ENCODE assay signal across 7 mouse cellular contexts in genomic region chr15:78978875-78979274, GRCm38 (mm10). TPM values are rescaled to one million over a fixed set of nuclear protein-coding genes. Genes with fewer than 3 reads are reported as not detected.
DNase-seq lines count a peak whose midpoint lies in the region; ATAC-seq and TF ChIP-seq lines count a peak whose summit lies in the region.

No protein-coding gene starts in this region.

- peaks cover 45% of the 10 kb centered on the region for H3K4me1 ChIP-seq in heart, embryonic 10.5 days
- H3K4me1 ChIP-seq in kidney, postnatal 0 days (replicated peaks; ENCODE audit: insufficient read depth, low read length), result peaks cover 6% of the 10 kb centered on the region

- ATAC-seq in kidney, postnatal 0 days (replicated peaks; ENCODE audit: low FRiP score, low read depth), result no peak

- H3K9me3 ChIP-seq in heart, embryonic 10.5 days, result no peaks in the 10 kb centered on the region
- no peaks in the 10 kb centered on the region for H3K9me3 ChIP-seq in kidney, postnatal 0 days (replicated peaks; ENCODE audit: low read length)

- H3K9ac ChIP-seq in kidney, postnatal 0 days (ENCODE audit: low read depth, low read length), result no peak overlapping the region

- no peak overlapping the region for H3K4me2 ChIP-seq in kidney, postnatal 0 days (ENCODE audit: low read length)

- WGBS in heart, embryonic 10.5 days, result 5% methylated on average over 4 of the region's 4 CpGs
- WGBS in kidney, postnatal 0 days, result 2% methylated on average over 4 of the region's 4 CpGs

- peak; percentile 75 to 89 for DNase-seq in adrenal gland, adult (ENCODE audit: inconsistent age in 2 of 2, low spot score in 1 of 2)
- DNase-seq in embryo, embryonic 10 days (ENCODE audit: low spot score), result peak; percentile 65
- peak; percentile 87 for DNase-seq in heart, embryonic 10.5 days (ENCODE audit: low spot score)
- DNase-seq in kidney, postnatal 0 days (ENCODE audit: low spot score), result peak; percentile 79
- peak; percentile 85 for DNase-seq in lung, postnatal 25 days (ENCODE audit: low spot score)
- DNase-seq in testis, postnatal 14 days (ENCODE audit: low spot score), result peak; percentile 70
- no peak for DNase-seq in cerebellum, adult 11-12 months

- peak overlapping the region; percentile 25 for H3K4me3 ChIP-seq in heart, embryonic 10.5 days
- no peak overlapping the region for H3K4me3 ChIP-seq in kidney, postnatal 0 days (replicated peaks; ENCODE audit: low read depth, low read length)

- H3K27ac ChIP-seq in heart, embryonic 10.5 days, result peak overlapping the region; percentile 85
- H3K27ac ChIP-seq in kidney, postnatal 0 days, result no peak overlapping the region

- H3K27me3 ChIP-seq in heart, embryonic 10.5 days (ENCODE audit: insufficient read depth, poor library complexity, severe bottlenecking), result no peaks in the 10 kb centered on the region
- no peaks in the 10 kb centered on the region for H3K27me3 ChIP-seq in kidney, postnatal 0 days (ENCODE audit: insufficient read depth, low read length)

- no peak for TF ChIP-seq CTCF in kidney, postnatal 0 days (IDR thresholded peaks at IDR 0.05; ENCODE audit: low read depth)

- no peaks in the 10 kb centered on the region for H3K36me3 ChIP-seq in heart, embryonic 10.5 days
- H3K36me3 ChIP-seq in kidney, postnatal 0 days (ENCODE audit: insufficient read depth, low read length), result no peaks in the 10 kb centered on the region

RNA-seq across cellular contexts. Expression of gene Triobp, which starts 31.4 kb away (rescaled TPM):
- 63.6 and 68.2 TPM in 2 replicates for polyA plus RNA-seq in heart, embryonic 10.5 days (2016; fragmentation: Nextera tagmentation; extraction: Ambion mirVana)
- polyA plus RNA-seq in kidney, postnatal 0 days (2015; fragmentation: Nextera tagmentation; extraction: Ambion mirVana), result 30.5 and 33.0 TPM in 2 replicates

RNA-seq across cellular contexts. Expression of gene Nol12, which starts 44.1 kb away (rescaled TPM):
- polyA plus RNA-seq in heart, embryonic 10.5 days (2016; fragmentation: Nextera tagmentation; extraction: Ambion mirVana), result 45.8 and 70.0 TPM in 2 replicates
- 43.8 and 46.8 TPM in 2 replicates for polyA plus RNA-seq in kidney, postnatal 0 days (2015; fragmentation: Nextera tagmentation; extraction: Ambion mirVana)

RNA-seq across cellular contexts. Expression of gene H1f0, which starts 49.4 kb away (rescaled TPM):
- polyA plus RNA-seq in heart, embryonic 10.5 days (2016; fragmentation: Nextera tagmentation; extraction: Ambion mirVana), result 195 and 250 TPM in 2 replicates
- 522 and 524 TPM in 2 replicates for polyA plus RNA-seq in kidney, postnatal 0 days (2015; fragmentation: Nextera tagmentation; extraction: Ambion mirVana)

RNA-seq across cellular contexts. Expression of gene Lgals1, which starts 52.4 kb away (rescaled TPM):
- 427 and 466 TPM in 2 replicates for polyA plus RNA-seq in heart, embryonic 10.5 days (2016; fragmentation: Nextera tagmentation; extraction: Ambion mirVana)
- 576 and 592 TPM in 2 replicates for polyA plus RNA-seq in kidney, postnatal 0 days (2015; fragmentation: Nextera tagmentation; extraction: Ambion mirVana)
